Mouse (Mus musculus) midbrain, embryonic 10.5 days (tissue): ENCODE measurements at regions not wholly inside any gene's neighbourhood (a gene's known extent, or its start where the extent isn't known, plus 50 kb on each side); places are given as distances from the start of the nearest gene placed in this dataset.

Experiments used
- DNase-seq: peaks from one replicate; pipeline ENCODE4 v3.0.0-alpha.2; 2017; ENCODE audit warnings: low spot score
- H3K27ac ChIP-seq: fragments of 300-500 bp; sonication (generic); replicated peaks from 2 replicates; pipeline ENCODE4 v1.5.1; 2016; ENCODE audit warnings: mild to moderate bottlenecking
- H3K27me3 ChIP-seq: fragments of 300-500 bp; sonication (generic); 2 replicates; pipeline ENCODE4 v1.6.1; 2016; ENCODE audit warnings: low read depth, mild to moderate bottlenecking; ENCODE audit not compliant: poor library complexity, severe bottlenecking
- H3K36me3 ChIP-seq: fragments of 300-500 bp; sonication (generic); 2 replicates; pipeline ENCODE4 v1.6.1; 2016; ENCODE audit warnings: mild to moderate bottlenecking, moderate library complexity
- H3K4me1 ChIP-seq: fragments of 300-500 bp; sonication (generic); 2 replicates; pipeline ENCODE4 v1.6.1; 2016
- H3K4me3 ChIP-seq: fragments of 300-500 bp; sonication (generic); 2 replicates; pipeline ENCODE4 v1.5.1; 2016; ENCODE audit warnings: mild to moderate bottlenecking, moderate library complexity
- H3K9me3 ChIP-seq: fragments of 300-500 bp; sonication (generic); replicated peaks from 2 replicates; pipeline ENCODE4 v1.6.1; 2016; ENCODE audit warnings: mild to moderate bottlenecking
- WGBS: fragments of 180-500 bp; shearing (Covaris S2); methylation state at CpG from one replicate; pipeline ENCODE4 v1.1.7; 2016; 5-methylcytosine and 5-hydroxymethylcytosine counted together

- Histone ChIP-seq H3K36me3 (no peaks in the 10 kb centered on the region), H3K27me3 (no peaks in the 10 kb centered on the region), H3K27ac (no peak overlapping the region), H3K4me3 (no peak overlapping the region), H3K9me3 (no peaks in the 10 kb centered on the region), H3K4me1 (no peaks in the 10 kb centered on the region)
- no peak for DNase-seq
- 83% methylated on average over 5 of the region's 5 CpGs for WGBS
Observed at GRCm38 (mm10) chr3:39424778-39425642, 538.3 kb downstream of the Fat4 start.

- Histone ChIP-seq H3K27ac (no peak overlapping the region), H3K27me3 (no peaks in the 10 kb centered on the region), H3K4me3 (no peak overlapping the region), H3K9me3 (no peaks in the 10 kb centered on the region), H3K36me3 (no peaks in the 10 kb centered on the region), H3K4me1 (no peaks in the 10 kb centered on the region)
- DNase-seq, result no peak
- 65% methylated on average over 2 of the region's 2 CpGs for WGBS
Observed at GRCm38 (mm10) chr3:39425643-39426016, 538.9 kb downstream of the Fat4 start.

- 80% methylated on average over 10 of the region's 10 CpGs for WGBS
- no peak for DNase-seq
- 0 out of 2 replicates have a peak, but pooled peaks cover under 1% of the 10 kb centered on the region for H3K9me3 ChIP-seq
Observed at GRCm38 (mm10) chr3:39443328-39443727, 556.6 kb downstream of the Fat4 start.

GRCm38 (mm10) chr3:39455650-39456049 lies 568.9 kb downstream of the Fat4 start:
- H3K27ac ChIP-seq, result no peak overlapping the region
- no peaks in the 10 kb centered on the region for H3K4me1 ChIP-seq
- no peaks in the 10 kb centered on the region for H3K36me3 ChIP-seq
- no peak for DNase-seq
- H3K4me3 ChIP-seq, result no peak overlapping the region
- no peaks in the 10 kb centered on the region for H3K9me3 ChIP-seq
- no peaks in the 10 kb centered on the region for H3K27me3 ChIP-seq

More at GRCm38 (mm10) chr3:39443328-39443727, 556.6 kb downstream of the Fat4 start:
- H3K36me3 ChIP-seq, result no peaks in the 10 kb centered on the region
- no peaks in the 10 kb centered on the region for H3K4me1 ChIP-seq
- no peaks in the 10 kb centered on the region for H3K27me3 ChIP-seq
- no peak overlapping the region for H3K4me3 ChIP-seq
- H3K27ac ChIP-seq, result no peak overlapping the region

- H3K4me3 ChIP-seq, result no peak overlapping the region
- H3K36me3 ChIP-seq, result no peaks in the 10 kb centered on the region
- H3K4me1 ChIP-seq, result no peaks in the 10 kb centered on the region
- no peak for DNase-seq
- 87% methylated on average over 14 of the region's 14 CpGs for WGBS
- H3K9me3 ChIP-seq, result no peaks in the 10 kb centered on the region
- 0 out of 2 replicates have a peak overlapping the region, but pooled peaks have one; percentile 17 for H3K27ac ChIP-seq
- no peaks in the 10 kb centered on the region for H3K27me3 ChIP-seq
Observed at GRCm38 (mm10) chr3:39460183-39460888, 573.6 kb downstream of the Fat4 start.

GRCm38 (mm10) chr3:39461561-39461960 lies 574.8 kb downstream of the Fat4 start:
- Histone ChIP-seq H3K27ac (no peak overlapping the region), H3K4me3 (no peak overlapping the region), H3K9me3 (no peaks in the 10 kb centered on the region), H3K27me3 (no peaks in the 10 kb centered on the region), H3K4me1 (no peaks in the 10 kb centered on the region), H3K36me3 (no peaks in the 10 kb centered on the region)
- no peak for DNase-seq
- WGBS, result 83% methylated on average over 4 of the region's 4 CpGs

GRCm38 (mm10) chr3:39465811-39466210 lies 579.1 kb downstream of the Fat4 start:
- no peaks in the 10 kb centered on the region for H3K9me3 ChIP-seq
- H3K27ac ChIP-seq, result no peak overlapping the region
- no peaks in the 10 kb centered on the region for H3K36me3 ChIP-seq
- H3K27me3 ChIP-seq, result no peaks in the 10 kb centered on the region
- DNase-seq, result no peak
- 82% methylated on average over 3 of the region's 3 CpGs for WGBS
- H3K4me1 ChIP-seq, result no peaks in the 10 kb centered on the region
- no peak overlapping the region for H3K4me3 ChIP-seq

GRCm38 (mm10) chr3:39489392-39489791 lies 602.7 kb downstream of the Fat4 start:
- DNase-seq, result no peak
- Histone ChIP-seq H3K4me1 (no peaks in the 10 kb centered on the region), H3K27me3 (no peaks in the 10 kb centered on the region), H3K36me3 (no peaks in the 10 kb centered on the region), H3K9me3 (no peaks in the 10 kb centered on the region), H3K27ac (no peak overlapping the region), H3K4me3 (no peak overlapping the region)
- 88% methylated on average over 7 of the region's 7 CpGs for WGBS

- DNase-seq, result no peak
- H3K9me3 ChIP-seq, result no peaks in the 10 kb centered on the region
- no peak overlapping the region for H3K4me3 ChIP-seq
- WGBS, result 90% methylated on average over 3 of the region's 3 CpGs
- no peaks in the 10 kb centered on the region for H3K4me1 ChIP-seq
- no peaks in the 10 kb centered on the region for H3K27me3 ChIP-seq
- no peaks in the 10 kb centered on the region for H3K36me3 ChIP-seq
- H3K27ac ChIP-seq, result no peak overlapping the region
Observed at GRCm38 (mm10) chr3:39494363-39494762, 607.6 kb downstream of the Fat4 start.

GRCm38 (mm10) chr3:39528087-39528486 lies 641.3 kb downstream of the Fat4 start:
- no peaks in the 10 kb centered on the region for H3K27me3 ChIP-seq

GRCm38 (mm10) chr3:39537515-39537914 lies 650.8 kb downstream of the Fat4 start:
- Histone ChIP-seq H3K4me3 (no peak overlapping the region), H3K4me1 (no peaks in the 10 kb centered on the region), H3K27ac (no peak overlapping the region), H3K9me3 (no peaks in the 10 kb centered on the region), H3K36me3 (no peaks in the 10 kb centered on the region), H3K27me3 (no peaks in the 10 kb centered on the region)
- no peak for DNase-seq
- WGBS, result 92% methylated on average over 2 of the region's 2 CpGs

More at GRCm38 (mm10) chr3:39528087-39528486, 641.3 kb downstream of the Fat4 start:
- DNase-seq, result no peak
- H3K27ac ChIP-seq, result no peak overlapping the region
- no peaks in the 10 kb centered on the region for H3K9me3 ChIP-seq
- H3K4me3 ChIP-seq, result no peak overlapping the region
- WGBS, result 89% methylated on average over 5 of the region's 5 CpGs
- H3K36me3 ChIP-seq, result no peaks in the 10 kb centered on the region
- no peaks in the 10 kb centered on the region for H3K4me1 ChIP-seq

- no peaks in the 10 kb centered on the region for H3K9me3 ChIP-seq
- H3K36me3 ChIP-seq, result no peaks in the 10 kb centered on the region
- no peaks in the 10 kb centered on the region for H3K4me1 ChIP-seq
- no peaks in the 10 kb centered on the region for H3K27me3 ChIP-seq
- no peak for DNase-seq
- WGBS, result 92% methylated on average over 7 of the region's 7 CpGs
- H3K27ac ChIP-seq, result no peak overlapping the region
- no peak overlapping the region for H3K4me3 ChIP-seq
Observed at GRCm38 (mm10) chr3:39540530-39541118, 653.9 kb downstream of the Fat4 start.
